Mouse (Mus musculus) liver, embryonic 14.5 days (tissue): ENCODE data around the gene Aph1a. TPM values are rescaled to one million over a fixed set of nuclear protein-coding genes. Genes with fewer than 3 reads are reported as not detected.
"Not testable (repeated sequence)": the region's sequence is repeated elsewhere in the genome, so short reads cannot be mapped to it uniquely, and the experiment has no call there.

Source experiments
- ATAC-seq: fragments of 200-750 bp; cut with Nextera tagmentation; 2 replicates; pipeline ENCODE4 v1.8.0; 2017; ENCODE audit warnings: moderate number of reproducible peaks, mild to moderate bottlenecking, moderate library complexity; ENCODE audit not compliant: insufficient read depth
- DNase-seq, 3 experiments: peaks; one replicate each; pipeline ENCODE4 v3.0.0-alpha.2; 2012 to 2013; ENCODE audit warnings: low read depth in 3 of 3, low spot score in 3 of 3
- H3K27ac ChIP-seq: fragments of 300-500 bp; sonication (generic); 2 replicates; pipeline ENCODE4 v1.5.1; 2014; ENCODE audit warnings: moderate library complexity, mild to moderate bottlenecking, control low read depth, inconsistent platforms
- H3K27me3 ChIP-seq: fragments of 300-500 bp; sonication (generic); 2 replicates; pipeline ENCODE4 v1.6.1; 2014; ENCODE audit warnings: mild to moderate bottlenecking, low read length, moderate library complexity; ENCODE audit not compliant: control insufficient read depth, insufficient read depth
- H3K36me3 ChIP-seq: fragments of 300-500 bp; sonication (generic); replicated peaks from 2 replicates; pipeline ENCODE4 v1.6.1; 2014; ENCODE audit warnings: low read depth; ENCODE audit not compliant: control insufficient read depth, insufficient read depth
- H3K4me1 ChIP-seq, 2 experiments: fragments of 200-500 bp in 1 of 2; fragments of 300-500 bp in 1 of 2; sonication (generic) in 1 of 2; replicated peaks; 2 replicates each; pipeline ENCODE4 v1.6.1; 2012 to 2014; ENCODE audit warnings: antibody characterized with exemption in 1 of 2, inconsistent platforms in 1 of 2, low read length in 1 of 2; ENCODE audit not compliant: control insufficient read depth in 2 of 2, insufficient read depth in 2 of 2
- H3K4me2 ChIP-seq: fragments of 300-500 bp; sonication (generic); 2 replicates; pipeline ENCODE4 v1.6.1; 2014; ENCODE audit warnings: low read depth, mild to moderate bottlenecking, control low read depth, moderate library complexity
- H3K4me3 ChIP-seq, 2 experiments: fragments of 200-500 bp in 1 of 2; fragments of 300-500 bp in 1 of 2; sonication (generic) in 1 of 2; 2 replicates each; pipeline ENCODE4 v1.5.1; 2012 to 2014; ENCODE audit warnings: low read depth in 2 of 2, low read length in 2 of 2, mild to moderate bottlenecking in 2 of 2, control low read depth in 1 of 2, inconsistent platforms in 1 of 2, moderate library complexity in 1 of 2; ENCODE audit not compliant: insufficient read depth in 1 of 2
- H3K9ac ChIP-seq: fragments of 300-500 bp; sonication (generic); replicated peaks from 2 replicates; pipeline ENCODE4 v1.6.1; 2014; ENCODE audit warnings: mild to moderate bottlenecking, control low read depth, moderate library complexity
- H3K9me3 ChIP-seq: fragments of 300-500 bp; sonication (generic); 2 replicates; pipeline ENCODE4 v1.6.1; 2016; ENCODE audit warnings: low read length, mixed read lengths; ENCODE audit not compliant: control insufficient read depth
- CTCF ChIP-seq: IDR thresholded peaks from 2 replicates; pipeline ENCODE4 v1.5.1; 2016; ENCODE audit warnings: antibody characterized with exemption, low read depth, control low read depth
- EP300 ChIP-seq: IDR thresholded peaks from 2 replicates; pipeline ENCODE4 v1.6.1; 2016; ENCODE audit warnings: antibody characterized with exemption, low read depth
- WGBS: fragments of 180-500 bp; shearing (Covaris S2); extraction: QIAGEN DNeasy Blood & Tissue Kit; methylation state at CpG from one replicate; pipeline ENCODE4 v1.1.7; 2014; ENCODE audit not compliant: insufficient replicate concordance; 5-methylcytosine and 5-hydroxymethylcytosine counted together
- polyA plus RNA-seq, 2 experiments: library from polyadenylated mRNA; depleted of rRNA in 1 of 2; stranded (reverse) in 1 of 2; unstranded in 1 of 2; fragments of >200 nt; fragmentation: Nextera tagmentation in 1 of 2; extraction: Ambion mirVana in 1 of 2; gene quantifications; 2 replicates each; pipeline versions ENCODE4 v1.2.1 to v1.2.3; 2012 to 2014

Gene Aph1a
- polyA plus RNA-seq (2012; rRNA removed) = 26.2 and 28.6 TPM in 2 replicates
- polyA plus RNA-seq (2014; fragmentation: Nextera tagmentation; extraction: Ambion mirVana) = 14.0 and 16.1 TPM in 2 replicates

GRCm38 (mm10) chr3:95893606-95894316 is at the start of gene Aph1a:
Gene Aph1a, plus strand, starts transcription at chr3:95893969.
- H3K9me3 ChIP-seq, H3K27me3 ChIP-seq, H3K36me3 ChIP-seq: not testable (repeated sequence)
- Histone ChIP-seq H3K9ac (peak within 1 kb of the TSS; percentile 87), H3K27ac (peak within 1 kb of the TSS; percentile 55), H3K4me1 (peaks cover 15 to 29% of the 10 kb centered on the region in 2 experiments), H3K4me2 (peak within 1 kb of the TSS; percentile 92), H3K4me3 (peak within 1 kb of the TSS; percentile 74 to 94)
- 1% methylated on average over 26 of the region's 43 CpGs for WGBS
- ATAC-seq (peak; percentile 99), DNase-seq (peak; percentile 93 to 96 (median 96))

DNA sequence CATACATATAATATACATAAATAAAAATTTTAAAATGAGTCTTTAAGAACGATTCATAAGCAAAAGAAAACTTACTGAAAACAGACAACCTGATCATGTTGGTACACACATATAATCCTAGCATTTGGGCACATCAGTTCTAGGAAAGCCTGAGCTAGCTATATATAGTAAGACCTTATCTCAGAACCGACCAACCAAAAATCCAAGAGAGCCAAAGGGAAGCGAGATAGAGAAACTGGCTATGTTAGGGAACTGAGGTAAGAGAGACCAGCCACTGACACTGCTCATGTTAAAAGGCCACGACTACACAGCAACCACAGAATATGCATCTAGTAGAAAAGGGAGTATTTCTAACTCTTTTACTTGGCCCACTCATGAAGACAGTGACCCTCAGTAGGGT is 43.2 kb upstream of the Aph1a start:
- no peaks in the 10 kb centered on the region for H3K27me3 ChIP-seq
- no peaks in the 10 kb centered on the region for H3K9me3 ChIP-seq
- H3K4me2 ChIP-seq = peak overlapping the region; percentile 50; the same call in 1 of the 2 replicates
- peaks cover 68% of the 10 kb centered on the region for H3K36me3 ChIP-seq
- WGBS = 27% methylated on average over 4 of the region's 4 CpGs
- DNase-seq = no peak
- H3K27ac ChIP-seq = no peak overlapping the region
- H3K9ac ChIP-seq = no peak overlapping the region; the same call in 1 of the 2 replicates
- no peak overlapping the region for H3K4me3 ChIP-seq
- peaks cover 18 to 19% of the 10 kb centered on the region in 2 experiments for H3K4me1 ChIP-seq
- TF ChIP-seq EP300 = no peak
- peak; percentile 34; the same call in 1 of the 2 replicates for ATAC-seq

- H3K36me3 ChIP-seq = peaks cover 61% of the 10 kb centered on the region
- TF ChIP-seq EP300 = peak; percentile 51
- no peak for TF ChIP-seq CTCF
- H3K27ac ChIP-seq = peak overlapping the region; percentile 42; the same call in 1 of the 2 replicates
- ATAC-seq (0 out of 2 replicates have a peak, but pooled peaks have one; percentile 12), DNase-seq (peak in 2 of 3 experiments; percentile 47 to 50)
- H3K4me2 ChIP-seq = peak overlapping the region; percentile 50
- no peaks in the 10 kb centered on the region for H3K27me3 ChIP-seq
- peaks cover 18 to 22% of the 10 kb centered on the region in 2 experiments for H3K4me1 ChIP-seq
- H3K4me3 ChIP-seq = no peak overlapping the region
- H3K9me3 ChIP-seq = no peaks in the 10 kb centered on the region
- 39% methylated on average over 8 of the region's 8 CpGs for WGBS
- H3K9ac ChIP-seq = peak overlapping the region; percentile 35
Measured at GRCm38 (mm10) chr3:95851317-95851716, 42.5 kb upstream of the Aph1a start.

- Histone ChIP-seq H3K36me3 (peaks cover 24% of the 10 kb centered on the region), H3K9ac (peak within 1 kb of the TSS; percentile 77), H3K27me3 (no peaks in the 10 kb centered on the region), H3K4me1 (peaks cover 18% of the 10 kb centered on the region in 2 experiments), H3K27ac (peak within 1 kb of the TSS; percentile 77), H3K4me2 (peak within 1 kb of the TSS; percentile 93), H3K4me3 (peak within 1 kb of the TSS; percentile 87 to 99), H3K9me3 (no peaks in the 10 kb centered on the region)
- under 1% methylated on average over 56 of the region's 56 CpGs for WGBS
- ATAC-seq (peak; percentile 96), DNase-seq (peak; percentile 83 to 86 (median 84))
- no peak for TF ChIP-seq CTCF
- no peak for TF ChIP-seq EP300
Measured at GRCm38 (mm10) chr3:95855502-95856089, 38.2 kb upstream of the Aph1a start, which contains the start of gene Prpf3. Gene Prpf3, minus strand, starts transcription at chr3:95855885.

DNA sequence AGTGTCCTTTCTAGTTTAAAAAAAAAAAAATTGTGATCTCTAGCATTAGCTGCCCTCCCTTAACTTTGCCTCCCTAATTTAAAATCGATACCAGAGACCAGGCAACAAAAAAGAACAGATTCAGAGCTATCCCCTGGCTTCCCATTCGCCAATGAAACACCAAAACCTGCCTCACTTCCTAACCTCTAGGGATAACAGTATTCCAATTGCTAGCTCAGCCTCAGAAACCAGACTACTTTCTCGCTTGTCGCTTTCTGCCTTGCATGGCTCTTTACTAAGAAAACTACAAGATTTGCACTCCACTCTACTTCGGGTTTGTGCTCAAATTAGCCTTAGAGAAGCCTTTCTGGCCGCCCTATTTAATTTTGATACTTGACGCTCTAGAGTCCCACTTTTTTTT is 37.7 kb upstream of the Aph1a start:
- ATAC-seq (peak; percentile 2; the same call in 1 of the 2 replicates), DNase-seq (no peak)
- H3K9ac ChIP-seq = peak overlapping the region; percentile 77
- H3K27ac ChIP-seq = peak overlapping the region; percentile 77
- H3K4me3 ChIP-seq = peak overlapping the region; percentile 63 to 87
- WGBS = 36% methylated on average over 7 of the region's 7 CpGs
- no peaks in the 10 kb centered on the region for H3K9me3 ChIP-seq
- peaks cover 13 to 15% of the 10 kb centered on the region in 2 experiments for H3K4me1 ChIP-seq
- no peak for TF ChIP-seq EP300
- no peak for TF ChIP-seq CTCF
- no peaks in the 10 kb centered on the region for H3K27me3 ChIP-seq
- peak overlapping the region; percentile 93 for H3K4me2 ChIP-seq
- peaks cover 20% of the 10 kb centered on the region for H3K36me3 ChIP-seq

GRCm38 (mm10) chr3:95857050-95857449 is 36.7 kb upstream of the Aph1a start:
- not testable (repeated sequence) for H3K27me3 ChIP-seq, H3K4me3 ChIP-seq, H3K9ac ChIP-seq, H3K4me1 ChIP-seq, H3K9me3 ChIP-seq, H3K27ac ChIP-seq, DNase-seq, H3K4me2 ChIP-seq, ATAC-seq
- 71% methylated on average over 1 of the region's 1 CpGs for WGBS
- H3K36me3 ChIP-seq = peaks cover 13% of the 10 kb centered on the region

DNA sequence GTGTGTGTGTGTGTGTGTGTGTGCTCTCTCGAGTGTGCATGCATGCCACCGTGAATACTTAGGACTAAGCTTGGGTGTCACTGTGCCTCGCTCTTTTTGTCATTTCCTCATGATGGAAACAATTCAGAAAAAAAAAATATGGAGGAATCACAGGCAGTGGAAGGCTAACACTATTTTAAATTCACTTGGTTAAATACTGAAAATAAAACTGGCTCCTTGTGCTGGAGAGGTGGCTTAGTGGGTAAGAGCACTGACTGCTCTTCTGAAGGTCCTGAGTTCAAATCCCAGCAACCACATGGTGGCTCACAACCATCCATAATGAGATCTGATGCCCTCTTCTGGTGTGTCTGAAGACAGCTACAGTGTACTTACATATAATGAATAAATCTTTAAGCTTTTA is 35.5 kb upstream of the Aph1a start:
- not testable (repeated sequence) for H3K4me3 ChIP-seq, H3K4me1 ChIP-seq, ATAC-seq, H3K27ac ChIP-seq, H3K36me3 ChIP-seq, H3K4me2 ChIP-seq, H3K9ac ChIP-seq, DNase-seq, H3K27me3 ChIP-seq, H3K9me3 ChIP-seq
- 67% methylated on average over 3 of the region's 3 CpGs for WGBS
